In the genomic region with DNA sequence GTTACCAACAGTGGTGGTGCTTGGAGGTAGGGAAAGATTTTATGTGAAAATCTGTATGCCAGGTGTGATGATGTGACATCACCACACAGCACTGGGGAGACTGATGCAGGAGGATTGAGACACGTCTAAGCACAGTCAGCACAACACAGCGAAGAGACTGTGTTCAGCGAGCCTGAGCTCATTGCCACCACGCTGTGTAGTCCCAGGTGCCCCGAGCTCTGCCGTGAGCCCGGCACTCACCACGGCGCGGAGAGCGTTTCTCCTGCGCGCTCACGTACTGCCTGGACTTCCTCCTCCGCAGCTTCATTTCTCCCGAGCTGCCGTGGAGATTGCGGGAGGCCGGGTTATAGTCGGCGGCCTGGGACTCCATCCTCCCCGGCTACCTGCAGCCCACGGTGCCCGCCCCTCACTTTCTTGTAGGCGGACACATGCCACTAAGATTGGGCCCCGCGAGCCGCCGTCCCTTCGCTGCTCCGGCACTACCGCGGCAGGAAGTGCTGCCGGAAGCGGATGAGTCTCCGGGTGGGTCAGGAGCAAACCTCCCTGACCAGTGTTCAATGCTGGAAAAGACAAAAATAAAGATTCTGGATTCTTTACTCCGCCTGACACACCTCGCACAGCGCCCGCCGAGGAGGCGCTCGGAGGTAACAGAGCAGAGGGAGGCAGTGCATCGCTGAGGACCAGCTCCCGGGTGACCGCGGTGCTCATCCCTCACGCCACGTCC, we compare ENCODE assay signal across 8 mouse cellular contexts. TPM values are rescaled to one million over a fixed set of nuclear protein-coding genes. Genes with fewer than 3 reads are reported as not detected.
A peak's percentile ranks its signal among the peaks of the same experiment; 100 is the strongest.
DNase-seq lines count a peak whose midpoint lies in the region; ATAC-seq and TF ChIP-seq lines count a peak whose summit lies in the region.

No protein-coding gene starts in this region.

- peaks cover 16% of the 10 kb centered on the region for H3K4me1 ChIP-seq in embryonic facial prominence, embryonic 12.5 days
- peaks cover 3% of the 10 kb centered on the region; the same call in 1 of the 2 replicates for H3K4me1 ChIP-seq in kidney, adult 2 months (ENCODE audit: control insufficient read depth, insufficient read depth, low read length)
- peaks cover 5% of the 10 kb centered on the region; the same call in 1 of the 2 replicates for H3K4me1 ChIP-seq in limb, embryonic 11.5 days (ENCODE audit: control insufficient read depth, insufficient read depth, low read length)
- H3K4me1 ChIP-seq in midbrain, embryonic 13.5 days (replicated peaks): peaks cover 19% of the 10 kb centered on the region
- H3K4me1 ChIP-seq in small intestine, adult 2 months (ENCODE audit: control insufficient read depth, insufficient read depth, insufficient read length, low read length): peaks cover 5% of the 10 kb centered on the region; the same call in 1 of the 2 replicates

- peak; percentile 34 for TF ChIP-seq POLR2A in kidney, adult 2 months (IDR thresholded peaks at IDR 0.05; ENCODE audit: low read depth, low read length)
- TF ChIP-seq POLR2A in small intestine, adult 2 months (IDR thresholded peaks at IDR 0.05; ENCODE audit: low read depth, low read length): peak; percentile 70

- H3K27me3 ChIP-seq in embryonic facial prominence, embryonic 12.5 days: no peaks in the 10 kb centered on the region
- no peaks in the 10 kb centered on the region for H3K27me3 ChIP-seq in kidney, adult 2 months (replicated peaks; ENCODE audit: control insufficient read depth, insufficient read depth, low read length)
- no peaks in the 10 kb centered on the region for H3K27me3 ChIP-seq in limb, embryonic 11.5 days (ENCODE audit: control insufficient read depth, insufficient read depth, low read length)
- H3K27me3 ChIP-seq in midbrain, embryonic 13.5 days: no peaks in the 10 kb centered on the region
- no peaks in the 10 kb centered on the region for H3K27me3 ChIP-seq in small intestine, adult 2 months (ENCODE audit: control insufficient read depth, insufficient read depth, low read length)

- ATAC-seq in embryonic facial prominence, embryonic 12.5 days (ENCODE audit: insufficient number of reproducible peaks, insufficient read depth, low FRiP score, low TSS enrichment): peak; percentile 80
- ATAC-seq in limb, embryonic 11.5 days (ENCODE audit: insufficient number of reproducible peaks, low FRiP score, low TSS enrichment, low read depth): peak; percentile 79
- peak; percentile 94 for ATAC-seq in midbrain, embryonic 13.5 days

- no peak for TF ChIP-seq CTCF in kidney, adult 2 months (conservative IDR thresholded peaks at IDR 0.05; ENCODE audit: insufficient read depth, insufficient read length, low read depth, low read length)
- TF ChIP-seq CTCF in small intestine, adult 2 months (IDR thresholded peaks at IDR 0.05; ENCODE audit: extremely low read depth, insufficient read length, insufficient replicate concordance, low read depth, low read length): no peak

- peaks cover 10% of the 10 kb centered on the region; the same call in 1 of the 2 replicates for H3K36me3 ChIP-seq in embryonic facial prominence, embryonic 12.5 days
- no peaks in the 10 kb centered on the region for H3K36me3 ChIP-seq in kidney, adult 2 months (ENCODE audit: control insufficient read depth, insufficient read depth, low read length)
- no peaks in the 10 kb centered on the region for H3K36me3 ChIP-seq in limb, embryonic 11.5 days (ENCODE audit: control insufficient read depth, insufficient read depth, low read length)
- peaks cover 10% of the 10 kb centered on the region for H3K36me3 ChIP-seq in midbrain, embryonic 13.5 days
- H3K36me3 ChIP-seq in small intestine, adult 2 months (ENCODE audit: control insufficient read depth, insufficient read depth, low read length): peaks cover under 1% of the 10 kb centered on the region; the same call in 1 of the 2 replicates

- H3K9ac ChIP-seq in embryonic facial prominence, embryonic 12.5 days: peak overlapping the region; percentile 73
- peak overlapping the region; percentile 79 for H3K9ac ChIP-seq in limb, embryonic 11.5 days (ENCODE audit: low read length)
- peak overlapping the region; percentile 82 for H3K9ac ChIP-seq in midbrain, embryonic 13.5 days (replicated peaks)

- DNase-seq in 3T3-L1 (ENCODE audit: low read depth, low spot score): peak; percentile 81
- DNase-seq in adrenal gland, postnatal 36 days: peak; percentile 96
- peak; percentile 95 for DNase-seq in heart, adult 18-20 months
- peak; percentile 97 for DNase-seq in kidney, adult 2 months
- peak; percentile 95 for DNase-seq in limb, embryonic 11.5 days (ENCODE audit: low spot score)

- H3K27ac ChIP-seq in embryonic facial prominence, embryonic 12.5 days: peak overlapping the region; percentile 84
- peak overlapping the region; percentile 72 for H3K27ac ChIP-seq in kidney, adult 2 months (ENCODE audit: insufficient read depth, low read depth, low read length)
- peak overlapping the region; percentile 62; the same call in 1 of the 2 replicates for H3K27ac ChIP-seq in limb, embryonic 11.5 days (replicated peaks; ENCODE audit: low read depth, low read length)
- peak overlapping the region; percentile 81 for H3K27ac ChIP-seq in midbrain, embryonic 13.5 days
- peak overlapping the region; percentile 22; the same call in 1 of the 2 replicates for H3K27ac ChIP-seq in small intestine, adult 2 months (ENCODE audit: insufficient read depth, low read depth, low read length)

- under 1% methylated on average over 49 of the region's 49 CpGs for WGBS in embryonic facial prominence, embryonic 12.5 days
- 1% methylated on average over 49 of the region's 49 CpGs for WGBS in kidney, adult 2 months
- WGBS in limb, embryonic 11.5 days: under 1% methylated on average over 49 of the region's 49 CpGs
- under 1% methylated on average over 49 of the region's 49 CpGs for WGBS in midbrain, embryonic 13.5 days
- WGBS in small intestine, adult 2 months: under 1% methylated on average over 49 of the region's 49 CpGs

- peak overlapping the region; percentile 79 for H3K4me3 ChIP-seq in embryonic facial prominence, embryonic 12.5 days
- peak overlapping the region; percentile 97 for H3K4me3 ChIP-seq in kidney, adult 2 months (ENCODE audit: insufficient read depth, low read depth, low read length)
- H3K4me3 ChIP-seq in limb, embryonic 11.5 days (ENCODE audit: low read depth, low read length): peak overlapping the region; percentile 81
- peak overlapping the region; percentile 86 for H3K4me3 ChIP-seq in midbrain, embryonic 13.5 days (replicated peaks)
- H3K4me3 ChIP-seq in small intestine, adult 2 months (ENCODE audit: low read depth, low read length): peak overlapping the region; percentile 88

- H3K4me2 ChIP-seq in embryonic facial prominence, embryonic 12.5 days (replicated peaks): peak overlapping the region; percentile 82
- peak overlapping the region; percentile 72 for H3K4me2 ChIP-seq in limb, embryonic 11.5 days (ENCODE audit: low read depth, severe bottlenecking)
- peak overlapping the region; percentile 77 for H3K4me2 ChIP-seq in midbrain, embryonic 13.5 days (replicated peaks)

- H3K9me3 ChIP-seq in embryonic facial prominence, embryonic 12.5 days: no peaks in the 10 kb centered on the region
- no peaks in the 10 kb centered on the region for H3K9me3 ChIP-seq in limb, embryonic 11.5 days (ENCODE audit: control insufficient read depth, low read length)
- no peaks in the 10 kb centered on the region for H3K9me3 ChIP-seq in midbrain, embryonic 13.5 days

RNA-seq across cellular contexts. Expression of gene Pigb, which starts 0.8 kb away (rescaled TPM):
- total RNA-seq in adrenal gland, postnatal 36 days (2021): 10 to 100 TPM; 12.2 to 15.5 TPM
- polyA plus RNA-seq in embryonic facial prominence, embryonic 12.5 days (2016; fragmentation: Nextera tagmentation; extraction: Ambion mirVana): 13.5 and 14.7 TPM in 2 replicates
- total RNA-seq in heart, adult 18-20 months (2021): 1 to 10 TPM; 1.8 to 2.5 TPM
- 10.7 and 10.9 TPM in 2 replicates for polyA plus RNA-seq in kidney, adult 2 months (2012; rRNA removed)
- polyA plus RNA-seq in limb, embryonic 11.5 days (2014; fragmentation: Nextera tagmentation; extraction: Ambion mirVana): 16.6 and 18.2 TPM in 2 replicates
- 10.3 and 11.5 TPM in 2 replicates for polyA plus RNA-seq in midbrain, embryonic 13.5 days (2015; fragmentation: Nextera tagmentation; extraction: Ambion mirVana)
- polyA plus RNA-seq in small intestine, adult 2 months (2012; rRNA removed): 3.7 and 5.0 TPM in 2 replicates

RNA-seq across cellular contexts. Expression of gene Rab27a, which starts 5.3 kb away (rescaled TPM):
- total RNA-seq in adrenal gland, postnatal 36 days (2021): 10 to 100 TPM; 23.2 to 35.5 TPM
- polyA plus RNA-seq in embryonic facial prominence, embryonic 12.5 days (2016; fragmentation: Nextera tagmentation; extraction: Ambion mirVana): 6.8 and 8.9 TPM in 2 replicates
- total RNA-seq in heart, adult 18-20 months (2021): 1 to 10 TPM; 5.1 to 6.9 TPM
- polyA plus RNA-seq in kidney, adult 2 months (2012; rRNA removed): 8.0 and 9.4 TPM in 2 replicates
- polyA plus RNA-seq in limb, embryonic 11.5 days (2014; fragmentation: Nextera tagmentation; extraction: Ambion mirVana): 2.5 and 2.6 TPM in 2 replicates
- polyA plus RNA-seq in midbrain, embryonic 13.5 days (2015; fragmentation: Nextera tagmentation; extraction: Ambion mirVana): 0.94 and 1.5 TPM in 2 replicates
- 6.5 and 6.9 TPM in 2 replicates for polyA plus RNA-seq in small intestine, adult 2 months (2012; rRNA removed)

RNA-seq across cellular contexts. Expression of gene Ccpg1, which starts 54.2 kb away (rescaled TPM):
- total RNA-seq in adrenal gland, postnatal 36 days (2021): 100 to 1,000 TPM; 125 to 146 TPM
- polyA plus RNA-seq in embryonic facial prominence, embryonic 12.5 days (2016; fragmentation: Nextera tagmentation; extraction: Ambion mirVana): 22.3 and 24.9 TPM in 2 replicates
- total RNA-seq in heart, adult 18-20 months (2021): 10 to 100 TPM; 84.9 to 95.1 TPM
- 20.1 and 30.2 TPM in 2 replicates for polyA plus RNA-seq in kidney, adult 2 months (2012; rRNA removed)
- polyA plus RNA-seq in limb, embryonic 11.5 days (2014; fragmentation: Nextera tagmentation; extraction: Ambion mirVana): 14.6 and 15.8 TPM in 2 replicates
- polyA plus RNA-seq in midbrain, embryonic 13.5 days (2015; fragmentation: Nextera tagmentation; extraction: Ambion mirVana): 43.2 and 45.2 TPM in 2 replicates
- 2.4 and 3.1 TPM in 2 replicates for polyA plus RNA-seq in small intestine, adult 2 months (2012; rRNA removed)

RNA-seq across cellular contexts. Expression of gene Ccpg1os, which starts 54.2 kb away (rescaled TPM):
- 10 to 100 TPM; 17.8 to 18.6 TPM for total RNA-seq in adrenal gland, postnatal 36 days (2021)
- polyA plus RNA-seq in embryonic facial prominence, embryonic 12.5 days (2016; fragmentation: Nextera tagmentation; extraction: Ambion mirVana): 13.6 and 13.8 TPM in 2 replicates
- total RNA-seq in heart, adult 18-20 months (2021): 1 to 10 TPM; 5.8 to 6.7 TPM
- polyA plus RNA-seq in kidney, adult 2 months (2012; rRNA removed): 29.1 and 34.8 TPM in 2 replicates
- 12.3 and 14.5 TPM in 2 replicates for polyA plus RNA-seq in limb, embryonic 11.5 days (2014; fragmentation: Nextera tagmentation; extraction: Ambion mirVana)
- polyA plus RNA-seq in midbrain, embryonic 13.5 days (2015; fragmentation: Nextera tagmentation; extraction: Ambion mirVana): 26.2 and 28.8 TPM in 2 replicates
- 0.67 and 2.7 TPM in 2 replicates for polyA plus RNA-seq in small intestine, adult 2 months (2012; rRNA removed)

Comparison
In these comparisons a context has a peak if more than half of its experiments do, and no peak if none do; other contexts are left out.
1. Peak in every context shown above with its lines: DNase-seq, ATAC-seq, H3K4me3 ChIP-seq and H3K27ac ChIP-seq.
2. H3K27ac ChIP-seq: peak in every context shown above with its lines; median percentile 84 in embryonic facial prominence, embryonic 12.5 days; 81 in midbrain, embryonic 13.5 days; 72 in kidney, adult 2 months; 62 in limb, embryonic 11.5 days; 22 in small intestine, adult 2 months.